Mouse (Mus musculus) heart, adult 9 months (tissue): ENCODE results near the gene Foxl1.
A peak's percentile ranks its signal among the peaks of the same experiment; 100 is the strongest.

Experiments used
- DNase-seq, 2 experiments: peaks; one replicate each; pipeline ENCODE4 v3.0.0; 2022; ENCODE audit warnings: low spot score in 2 of 2

Foxl1 gene

DNA sequence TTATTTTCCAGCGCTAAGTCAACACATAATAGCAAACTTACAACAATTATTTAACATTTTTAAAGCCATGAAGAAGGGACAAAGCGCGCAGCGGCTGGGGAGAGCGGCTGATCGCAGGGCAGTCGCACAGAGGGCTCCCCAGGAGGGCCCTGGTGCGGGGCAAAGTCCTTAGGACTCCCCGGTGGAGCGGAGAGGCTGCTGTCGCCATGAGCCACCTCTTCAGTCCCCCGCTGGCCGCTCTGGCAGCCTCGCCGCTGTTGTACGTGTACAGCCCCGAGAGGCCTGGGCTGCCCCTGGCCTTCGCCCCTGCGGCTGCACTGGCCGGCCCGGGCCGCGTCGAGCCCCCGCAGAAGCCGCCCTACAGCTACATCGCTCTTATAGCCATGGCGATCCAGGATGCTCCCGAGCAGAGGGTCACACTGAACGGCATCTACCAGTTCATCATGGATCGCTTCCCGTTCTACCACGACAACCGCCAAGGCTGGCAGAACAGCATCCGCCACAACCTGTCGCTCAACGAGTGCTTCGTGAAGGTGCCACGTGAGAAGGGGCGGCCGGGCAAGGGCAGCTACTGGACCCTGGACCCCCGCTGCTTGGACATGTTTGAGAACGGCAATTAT, at the start of gene Foxl1:
TSS of gene Foxl1 (plus strand) at position 185 of the 620 bp plus-strand sequence.
- DNase-seq, result no peak

DNA sequence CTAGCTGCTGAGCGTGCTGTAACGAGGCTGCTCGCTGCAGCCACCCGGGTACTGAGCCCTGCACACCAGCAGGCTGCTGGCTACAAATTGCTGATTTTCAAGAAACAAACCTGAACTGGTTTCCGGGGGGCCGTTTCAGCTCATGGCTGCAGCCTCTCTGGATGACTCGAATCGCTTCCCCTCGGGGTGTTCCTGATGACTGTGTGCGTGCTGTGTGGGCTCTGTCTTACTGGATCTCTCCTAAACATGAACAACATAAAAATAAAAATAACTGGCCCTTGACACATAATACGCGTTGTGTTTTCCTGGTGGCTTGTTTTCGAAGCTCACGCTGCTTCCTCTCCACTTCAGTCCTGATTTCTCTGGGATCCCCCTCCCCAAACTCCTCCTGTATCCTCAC, 49.0 kb upstream of the Foxl1 start:
- DNase-seq, result no peak

DNA sequence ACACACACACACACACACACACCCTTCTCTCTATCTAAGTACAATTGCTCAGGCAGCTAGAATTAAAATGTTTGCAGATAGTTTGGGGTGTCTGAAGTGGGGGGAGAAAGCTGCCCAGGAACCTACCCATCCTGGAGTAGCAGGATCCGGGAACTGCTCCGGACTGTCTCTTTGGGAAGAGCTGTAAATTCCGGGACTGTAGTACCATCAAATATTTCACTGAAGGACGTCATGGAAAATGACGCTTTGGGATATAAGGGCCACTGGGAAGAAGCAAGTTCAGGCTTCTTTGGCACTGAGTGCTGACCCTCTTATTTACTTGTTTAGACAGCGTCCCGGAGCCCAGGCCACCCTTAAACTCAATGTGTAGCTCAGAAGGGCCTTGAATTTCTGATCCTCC, 48.5 kb upstream of the Foxl1 start:
- DNase-seq, result no peak

DNA sequence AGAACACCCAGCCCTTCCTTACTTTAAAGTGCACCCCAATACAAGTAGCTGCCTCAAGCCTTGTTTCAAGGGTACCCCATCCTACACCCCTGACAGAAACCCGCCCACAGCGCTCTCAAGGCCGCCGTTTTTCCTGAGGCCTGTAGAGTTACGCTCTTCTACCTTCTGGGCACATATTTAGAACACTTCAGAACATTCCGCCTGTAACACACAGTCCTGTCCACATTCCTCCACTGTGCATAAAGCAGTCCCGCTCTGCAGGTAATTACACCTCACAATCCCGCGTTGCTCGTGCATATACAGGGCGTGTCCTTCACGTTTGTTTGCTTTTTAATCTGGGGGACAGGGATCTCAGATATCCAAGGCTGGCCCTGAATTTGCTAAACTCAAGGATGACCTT, 47.8 kb upstream of the Foxl1 start:
- DNase-seq, result no peak

DNA sequence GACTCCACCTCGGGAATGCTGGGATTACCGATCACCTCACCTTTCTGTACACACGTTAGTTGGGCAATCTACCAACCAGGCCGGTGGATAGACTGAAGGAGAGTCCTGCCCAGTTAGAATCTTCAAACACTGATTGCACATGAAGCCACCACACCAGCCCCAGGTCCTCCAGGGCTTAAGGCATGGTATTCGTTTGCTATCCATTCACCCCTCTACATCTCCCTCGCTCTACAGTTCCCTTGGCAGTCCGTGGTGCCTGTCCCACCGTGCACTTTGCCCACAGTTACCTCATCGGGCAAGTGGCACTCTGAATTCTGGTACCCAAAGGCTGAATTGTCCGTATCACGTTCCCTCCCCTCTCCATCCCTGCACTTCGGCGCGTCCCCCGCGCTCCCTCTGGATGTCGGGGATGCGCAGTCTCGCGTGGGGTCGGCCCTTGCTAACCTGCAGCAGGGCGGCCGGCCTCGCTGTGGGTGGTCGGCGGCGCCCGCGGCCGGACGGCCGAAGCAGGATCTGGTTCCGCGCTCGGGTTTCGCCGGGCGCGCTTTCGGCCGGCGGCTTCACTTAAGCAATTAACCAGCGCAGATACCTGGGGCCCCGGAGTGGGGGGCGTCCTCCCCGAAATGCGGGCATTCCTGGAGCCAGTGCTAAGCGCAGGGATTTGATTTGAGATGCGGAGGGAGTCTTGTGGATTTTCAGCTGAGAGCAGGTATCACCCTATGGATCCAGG, 47.2 kb upstream of the Foxl1 start:
- DNase-seq, result no peak

DNA sequence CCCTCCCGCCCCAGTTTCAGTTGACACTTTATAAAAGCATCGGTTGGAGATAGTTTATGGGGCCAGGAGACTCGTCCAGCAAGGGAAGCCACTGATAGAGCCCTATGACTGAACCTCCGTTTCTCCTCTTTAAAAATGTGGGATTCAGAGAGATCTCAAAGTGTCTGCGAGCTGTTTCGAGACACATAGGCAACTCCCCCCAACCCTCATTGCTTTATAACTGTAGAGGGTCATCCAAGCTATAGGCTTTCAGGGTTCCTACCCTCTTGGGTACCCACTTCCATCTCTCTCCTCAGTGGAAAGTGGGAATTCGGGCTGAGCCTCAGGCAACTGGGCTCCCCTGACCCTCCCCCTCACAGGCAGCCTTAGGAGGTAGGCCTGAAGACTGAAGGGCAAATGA, 46.3 kb upstream of the Foxl1 start:
- no peak for DNase-seq

DNA sequence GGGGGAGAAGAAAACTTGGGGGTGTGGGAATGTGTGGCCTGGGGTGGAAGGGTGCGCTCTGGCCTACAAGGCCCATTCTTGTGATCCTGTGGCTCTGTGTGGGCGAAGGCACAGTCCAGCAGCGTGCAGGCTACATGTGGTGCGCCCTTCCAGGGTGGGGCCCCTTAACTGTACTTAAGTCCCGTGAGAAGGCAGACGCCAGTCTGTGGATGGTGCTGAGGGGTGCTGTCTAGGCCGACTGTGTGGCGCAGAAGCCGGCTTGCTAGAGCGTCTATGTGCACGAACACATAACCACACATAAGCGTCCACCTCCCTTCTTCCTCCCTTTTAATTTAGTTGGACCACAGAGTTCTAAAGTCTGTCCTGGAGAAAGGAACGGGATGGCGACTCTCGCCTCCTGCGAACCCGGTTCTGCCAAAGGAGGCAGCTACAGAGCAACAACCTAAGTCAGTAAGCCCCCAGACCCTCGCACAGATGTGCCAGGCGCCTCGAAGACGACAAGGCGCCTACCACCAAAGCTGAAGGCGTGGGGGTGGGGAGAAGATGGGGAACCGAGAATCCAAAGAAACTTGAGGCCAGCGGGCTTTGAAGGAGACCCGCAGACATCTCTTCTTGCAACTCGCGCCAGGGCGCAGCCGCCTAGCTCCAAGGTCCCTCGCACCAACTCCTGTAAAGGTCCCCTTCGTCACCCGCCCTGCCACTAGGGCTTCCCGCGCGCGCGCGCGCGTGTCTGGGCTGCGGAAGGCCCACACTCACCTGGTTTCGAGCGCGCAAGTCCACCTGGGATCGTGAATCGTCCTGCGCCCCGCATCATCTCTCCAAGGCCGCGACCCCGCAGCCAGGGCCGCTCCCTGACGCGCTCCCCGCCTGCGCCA, 45.3 kb upstream of the Foxl1 start:
- no peak for DNase-seq

DNA sequence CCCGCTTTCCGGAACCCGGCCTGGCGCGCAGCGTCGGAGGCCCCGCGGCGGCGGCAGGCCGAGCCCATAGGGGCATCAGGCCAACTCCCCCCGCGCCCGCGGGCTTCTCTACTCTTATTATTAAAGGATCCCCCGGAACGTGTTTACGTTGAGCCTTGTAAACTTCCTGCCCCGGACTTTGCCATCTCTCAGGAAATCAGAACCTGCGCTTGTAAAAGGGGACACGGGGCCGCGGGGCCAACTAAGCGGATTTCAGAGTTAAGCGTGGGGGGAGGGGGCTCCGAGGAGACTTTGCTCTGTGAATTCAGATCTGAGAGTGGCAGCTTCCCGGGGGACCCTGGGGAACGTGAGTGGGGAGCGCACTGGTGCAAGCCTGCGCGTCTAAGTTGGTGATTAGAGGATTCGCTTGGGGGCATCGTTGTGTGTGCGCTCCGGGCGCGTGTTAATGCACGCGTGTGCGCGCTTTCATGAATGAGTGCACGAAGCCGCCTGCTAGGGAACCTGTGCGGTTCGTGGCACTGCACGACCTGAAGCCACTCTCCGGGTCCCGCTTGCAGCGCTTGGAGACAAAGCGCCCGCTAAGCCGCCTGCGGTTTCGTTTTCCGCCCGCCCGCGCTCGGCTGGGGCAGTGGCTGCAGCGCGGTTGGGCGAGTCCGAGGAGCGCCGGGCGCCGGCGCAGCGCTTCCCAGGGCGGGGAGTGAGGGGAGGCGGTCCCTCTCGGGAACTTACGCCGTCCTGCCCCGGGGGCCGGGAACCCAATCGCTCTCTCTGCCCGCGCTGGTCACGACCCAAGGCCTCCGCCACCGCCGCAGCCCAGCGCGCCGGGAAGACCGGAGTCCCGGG, 44.4 kb upstream of the Foxl1 start:
- DNase-seq, result peak; percentile 67 to 72

DNA sequence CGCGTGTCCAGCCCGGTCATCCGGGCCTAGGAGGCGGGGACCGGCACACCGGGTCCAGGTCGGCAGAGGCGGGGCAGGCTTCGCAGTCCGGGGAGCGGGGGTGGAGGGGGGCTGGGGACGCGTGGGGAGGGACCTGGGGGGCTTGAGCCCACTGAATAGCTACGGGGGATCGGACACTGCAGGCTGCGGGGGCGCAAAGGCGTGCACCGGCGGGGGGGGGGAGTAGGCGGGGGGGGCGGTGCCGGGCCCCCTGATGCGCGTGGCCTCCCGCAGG, 43.9 kb upstream of the Foxl1 start:
- no peak for DNase-seq

DNA sequence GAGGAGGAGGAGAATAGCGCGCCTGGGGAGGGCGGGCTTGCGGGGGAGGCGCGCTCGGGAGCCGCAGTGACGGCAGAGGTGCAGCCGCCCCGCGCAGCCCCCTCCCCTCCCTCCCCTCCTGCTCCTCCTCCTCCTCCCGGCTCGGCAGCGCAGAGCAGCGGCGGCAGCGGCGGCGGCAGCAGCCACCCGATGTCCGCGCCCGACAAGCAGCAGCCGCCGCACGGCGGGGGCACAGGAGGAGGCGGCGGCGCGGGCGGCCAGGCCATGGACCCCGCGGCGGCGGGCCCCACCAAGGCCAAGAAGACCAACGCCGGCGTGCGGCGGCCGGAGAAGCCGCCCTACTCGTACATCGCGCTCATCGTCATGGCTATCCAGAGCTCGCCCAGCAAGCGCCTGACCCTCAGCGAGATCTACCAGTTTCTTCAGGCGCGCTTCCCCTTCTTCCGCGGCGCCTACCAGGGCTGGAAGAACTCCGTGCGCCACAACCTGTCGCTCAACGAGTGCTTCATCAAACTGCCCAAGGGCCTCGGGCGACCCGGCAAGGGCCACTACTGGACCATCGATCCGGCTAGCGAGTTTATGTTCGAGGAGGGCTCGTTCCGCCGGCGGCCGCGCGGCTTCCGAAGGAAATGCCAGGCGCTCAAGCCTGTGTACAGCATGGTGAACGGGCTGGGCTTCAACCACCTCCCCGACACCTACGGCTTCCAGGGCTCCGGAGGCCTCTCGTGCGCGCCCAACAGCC, 43.4 kb upstream of the Foxl1 start, which contains the start of gene Foxf1:
TSS of gene Foxf1 (plus strand) at position 177 of the 742 bp plus-strand sequence.
- no peak for DNase-seq

DNA sequence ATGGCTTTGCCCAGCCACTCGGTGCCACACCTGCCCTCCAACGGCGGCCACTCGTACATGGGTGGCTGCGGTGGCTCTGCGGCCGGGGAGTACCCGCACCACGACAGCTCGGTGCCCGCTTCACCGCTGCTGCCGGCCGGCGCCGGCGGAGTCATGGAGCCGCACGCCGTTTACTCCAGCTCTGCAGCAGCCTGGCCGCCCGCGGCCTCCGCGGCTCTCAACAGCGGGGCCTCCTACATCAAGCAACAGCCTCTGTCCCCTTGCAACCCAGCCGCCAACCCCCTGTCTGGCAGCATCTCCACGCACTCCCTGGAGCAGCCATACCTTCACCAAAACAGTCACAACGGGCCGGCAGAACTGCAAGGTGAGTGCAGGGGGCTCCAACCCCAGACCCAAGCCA, 42.7 kb upstream of the Foxl1 start:
- no peak for DNase-seq

DNA sequence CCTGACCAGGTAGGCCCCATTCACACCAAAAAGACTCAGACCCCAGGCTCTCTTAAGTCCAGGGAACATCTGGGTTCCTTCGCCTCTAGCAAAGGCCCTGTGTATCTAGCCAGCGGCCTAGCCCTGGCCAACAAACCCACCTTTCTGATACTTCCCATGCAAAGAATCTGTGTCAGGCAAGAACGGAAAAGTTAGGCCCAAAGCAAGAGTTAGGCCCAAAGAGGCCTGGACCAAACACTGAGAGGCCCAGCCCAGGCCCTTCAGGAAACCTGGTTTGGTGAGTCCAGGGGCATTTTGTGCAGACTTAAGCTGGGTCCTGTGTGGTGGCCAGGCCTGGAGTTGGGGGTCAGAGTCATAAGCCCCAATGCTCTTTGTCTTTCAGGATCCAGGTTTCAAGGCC, 42.2 kb upstream of the Foxl1 start:
- DNase-seq, result no peak

DNA sequence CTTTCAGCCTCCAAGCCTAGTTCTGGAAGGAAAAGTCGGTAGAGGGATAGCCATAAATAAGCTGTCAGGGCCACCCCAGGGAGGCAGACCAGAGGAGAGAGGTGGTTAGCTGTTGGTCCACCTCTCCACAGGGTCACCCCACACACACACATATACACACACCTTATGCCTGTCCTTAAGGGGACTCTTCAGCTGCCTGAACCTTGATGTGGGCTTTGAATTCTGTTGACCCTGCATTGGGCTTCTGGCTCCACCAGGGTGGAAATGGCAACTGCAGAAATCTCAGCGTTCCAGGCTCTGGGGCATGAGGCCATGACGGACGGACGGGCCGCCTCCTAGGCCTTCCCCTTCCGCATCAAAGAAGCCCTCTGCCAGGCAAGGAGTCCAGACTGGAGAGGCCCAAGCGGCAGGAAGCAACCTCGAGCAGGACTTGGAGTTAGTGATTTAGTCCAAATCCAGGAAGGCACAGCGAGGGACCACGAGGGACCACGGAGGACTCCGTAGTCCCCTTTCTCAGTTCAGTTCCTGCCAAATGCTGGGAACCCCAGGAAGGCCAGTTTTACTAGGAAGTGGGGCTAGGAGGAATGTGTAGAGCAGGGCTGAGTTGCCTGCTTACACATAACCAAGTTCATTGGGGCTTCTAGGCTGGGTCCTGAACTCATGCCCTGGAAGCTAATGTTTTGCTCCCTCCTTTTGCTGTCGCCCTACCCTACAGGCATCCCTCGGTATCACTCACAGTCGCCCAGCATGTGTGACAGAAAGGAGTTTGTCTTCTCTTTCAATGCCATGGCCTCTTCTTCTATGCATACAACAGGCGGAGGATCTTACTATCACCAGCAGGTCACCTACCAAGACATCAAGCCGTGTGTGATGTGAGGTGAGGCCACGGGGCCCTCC, 41.5 kb upstream of the Foxl1 start:
- DNase-seq, result no peak

DNA sequence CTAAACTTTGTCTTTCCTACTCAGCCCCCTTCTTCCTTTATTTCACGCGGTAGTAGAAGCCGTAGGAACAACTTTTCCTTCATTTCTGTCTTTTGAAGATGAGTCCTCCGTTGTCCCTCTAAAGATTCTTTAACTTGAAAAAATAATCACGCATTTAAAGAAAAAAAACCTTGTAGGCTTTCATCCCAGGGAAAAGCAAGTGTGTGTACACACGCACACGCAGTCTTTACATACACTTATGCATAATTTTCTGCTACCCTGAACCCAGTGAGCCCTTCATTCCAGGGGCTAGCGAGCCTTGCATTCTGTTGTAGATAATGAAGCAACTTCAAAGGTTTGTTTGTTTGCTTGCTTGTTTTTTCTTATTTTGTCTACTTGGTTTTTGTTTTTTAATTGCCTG, 39.5 kb upstream of the Foxl1 start:
- no peak for DNase-seq

DNA sequence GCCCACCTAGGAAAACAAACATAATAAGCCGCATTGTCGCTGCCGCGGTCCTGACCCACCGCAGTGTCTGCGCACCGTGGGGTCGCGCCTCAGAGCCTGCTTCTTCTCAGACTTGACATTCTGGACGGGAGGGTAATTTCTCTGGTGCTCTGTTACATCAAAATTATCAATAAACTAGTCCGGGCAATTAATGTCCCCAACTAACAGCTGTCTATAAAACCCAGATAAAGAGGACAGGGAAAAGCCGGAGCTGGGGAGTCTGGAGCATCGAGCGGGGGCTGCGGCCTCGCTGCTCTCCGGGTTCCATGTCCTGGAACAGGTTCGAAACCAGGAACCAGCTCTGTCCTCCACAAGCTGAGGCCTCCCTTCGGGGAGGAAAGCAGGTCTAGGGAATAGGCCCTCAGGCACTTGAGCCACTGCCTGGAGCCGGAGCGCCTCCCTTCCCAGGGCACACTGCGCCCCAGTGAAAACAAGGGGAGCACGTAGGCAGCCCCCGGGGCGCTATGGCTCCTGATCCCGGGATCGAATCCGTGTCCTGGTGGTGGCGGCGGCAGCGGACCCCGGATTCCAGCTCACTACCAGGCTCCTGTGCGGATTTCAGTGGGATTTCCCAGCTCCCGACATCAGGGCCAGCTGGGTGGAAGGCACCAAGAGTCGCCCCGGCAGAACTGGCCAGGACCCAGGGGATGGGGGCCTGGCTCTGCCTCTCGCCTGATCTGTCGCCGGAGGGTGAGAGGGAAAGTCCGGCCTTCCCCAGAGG, 38.7 kb upstream of the Foxl1 start:
- DNase-seq, result no peak

DNA sequence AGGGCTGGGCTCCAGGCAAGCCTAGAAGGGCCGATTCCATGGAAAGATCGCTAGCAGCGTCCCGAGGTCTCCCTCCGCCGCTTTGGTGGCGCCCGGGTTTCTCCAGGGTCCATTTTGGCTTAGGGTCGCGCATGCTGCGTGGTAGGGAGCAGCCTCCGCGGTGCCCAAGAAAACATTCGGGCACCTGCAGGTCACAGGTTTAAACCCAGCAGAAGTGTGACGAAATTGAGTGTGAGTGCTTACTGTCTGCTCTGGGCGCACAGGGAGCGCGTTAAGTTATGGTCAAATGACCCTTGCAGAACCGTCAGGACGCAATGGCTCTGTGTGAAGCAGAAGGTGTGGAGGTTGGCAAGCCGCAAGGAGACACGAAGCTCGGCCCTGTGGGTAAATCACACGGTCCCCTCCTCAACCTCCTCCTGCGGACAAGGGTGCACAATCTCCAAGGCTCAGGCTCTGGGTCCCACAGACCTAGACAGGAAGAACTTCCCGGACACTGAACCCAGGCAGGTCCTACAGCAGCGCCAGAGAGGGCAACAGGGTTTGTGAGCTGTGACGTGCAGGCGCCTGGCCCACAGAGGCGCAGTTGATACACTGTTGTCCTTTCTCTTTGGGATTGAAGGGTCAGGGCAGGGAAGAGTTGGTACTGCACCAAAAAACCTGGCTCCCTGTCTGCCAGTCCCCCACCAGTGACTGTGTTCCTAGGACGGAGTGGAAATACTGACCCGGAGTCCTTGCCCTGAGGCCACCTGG, 37.9 kb upstream of the Foxl1 start:
- DNase-seq, result no peak

DNA sequence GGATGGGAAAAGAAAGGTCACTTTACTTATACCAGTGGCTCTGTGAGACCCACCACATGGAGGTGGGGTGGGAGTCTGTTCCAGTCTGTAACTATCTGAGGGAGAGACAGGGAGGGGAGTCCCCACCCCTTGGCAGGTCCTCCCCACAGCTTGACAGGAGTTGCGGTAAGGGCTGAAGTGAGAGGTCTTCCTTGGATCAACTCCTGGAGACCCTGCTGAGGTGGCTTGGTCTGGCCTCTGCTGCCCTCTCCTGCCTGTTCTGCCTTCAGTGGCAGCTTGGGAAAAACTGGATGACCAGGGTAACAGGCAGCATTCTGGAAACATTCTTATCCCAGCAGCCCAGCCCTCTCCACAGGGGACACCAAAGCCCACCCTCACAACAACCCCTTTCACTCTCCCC, 37.0 kb upstream of the Foxl1 start:
- no peak for DNase-seq

DNA sequence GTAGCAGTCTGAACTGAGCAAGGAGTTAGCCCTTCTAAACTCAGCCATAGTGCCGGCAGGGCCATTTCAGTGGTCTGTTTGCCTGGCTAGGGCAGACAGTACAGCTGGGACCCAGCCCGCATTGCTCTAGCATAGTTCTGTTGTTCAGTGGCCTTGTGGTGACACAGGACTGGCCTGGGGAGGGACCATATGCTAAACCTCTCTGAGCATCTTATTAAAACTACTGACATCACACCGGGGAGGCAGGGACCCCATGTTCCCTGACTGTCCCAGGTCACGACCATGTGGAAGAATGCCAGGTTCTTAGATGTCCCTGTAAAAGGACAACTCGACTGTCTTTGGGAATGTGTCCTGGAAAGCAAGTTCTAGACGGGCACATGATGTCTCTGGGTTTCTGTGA, 35.6 kb upstream of the Foxl1 start:
- no peak for DNase-seq

DNA sequence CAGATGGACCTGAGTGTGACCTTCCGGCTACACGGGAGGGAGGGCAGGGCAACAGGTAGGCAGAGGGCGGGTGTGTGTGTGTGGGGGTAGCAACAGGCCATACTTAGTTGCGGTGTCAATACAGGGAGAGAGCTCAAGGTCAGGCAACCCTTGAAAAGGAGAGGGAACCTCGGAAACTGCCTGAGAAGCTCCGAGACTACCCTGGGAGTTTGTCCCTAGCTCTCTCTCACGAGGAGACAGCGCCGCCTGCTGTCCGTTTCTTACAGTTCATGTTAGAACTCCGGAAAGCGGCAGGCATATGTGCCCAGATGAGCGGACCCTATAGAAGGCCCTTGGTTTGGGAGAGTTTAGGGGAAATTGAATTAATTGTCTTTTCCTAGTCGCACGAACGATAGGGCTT, 35.1 kb upstream of the Foxl1 start:
- peak in 1 of 2 experiments; percentile 71 for DNase-seq
